Mouse (Mus musculus) adrenal gland, postnatal 36 days (tissue): ENCODE measurements around the gene Ptprz1. TPM values are rescaled to one million over a fixed set of nuclear protein-coding genes. Genes with fewer than 3 reads are reported as not detected.
"Not testable (repeated sequence)": the region's sequence is repeated elsewhere in the genome, so short reads cannot be mapped to it uniquely, and the experiment has no call there.

Experiments used
- DNase-seq, 2 experiments: peaks; one replicate each; pipeline ENCODE4 v3.0.0; 2021; ENCODE audit warnings: mixed read lengths in 1 of 2
- total RNA-seq, 2 experiments: library from RNA; stranded (reverse); gene quantifications; 2 replicates each; pipeline ENCODE4 v1.2.3; 2021

Ptprz1 gene
- total RNA-seq, 2 experiments from 2014 or later: 2.3 to 8.3 TPM

DNA sequence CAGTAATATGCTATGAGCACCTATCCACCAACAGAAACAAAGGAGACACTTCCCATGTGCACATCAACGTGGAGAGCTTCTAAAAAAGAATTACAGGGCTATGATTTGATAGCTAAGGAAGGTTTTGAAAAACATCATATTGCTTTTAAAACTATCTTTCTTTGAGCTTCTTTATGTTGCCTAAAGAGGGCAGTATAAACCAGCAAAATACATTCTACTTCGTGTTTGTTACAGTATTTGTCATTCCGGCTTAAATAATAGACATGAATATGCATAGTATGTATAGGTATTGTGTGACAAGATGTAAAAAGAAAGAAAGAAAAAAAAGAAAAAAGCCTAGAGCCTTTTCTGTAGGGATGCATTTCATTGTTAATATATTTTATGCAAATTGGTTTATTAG lies 127.8 kb downstream of the Ptprz1 start:
- DNase-seq: no peak

DNA sequence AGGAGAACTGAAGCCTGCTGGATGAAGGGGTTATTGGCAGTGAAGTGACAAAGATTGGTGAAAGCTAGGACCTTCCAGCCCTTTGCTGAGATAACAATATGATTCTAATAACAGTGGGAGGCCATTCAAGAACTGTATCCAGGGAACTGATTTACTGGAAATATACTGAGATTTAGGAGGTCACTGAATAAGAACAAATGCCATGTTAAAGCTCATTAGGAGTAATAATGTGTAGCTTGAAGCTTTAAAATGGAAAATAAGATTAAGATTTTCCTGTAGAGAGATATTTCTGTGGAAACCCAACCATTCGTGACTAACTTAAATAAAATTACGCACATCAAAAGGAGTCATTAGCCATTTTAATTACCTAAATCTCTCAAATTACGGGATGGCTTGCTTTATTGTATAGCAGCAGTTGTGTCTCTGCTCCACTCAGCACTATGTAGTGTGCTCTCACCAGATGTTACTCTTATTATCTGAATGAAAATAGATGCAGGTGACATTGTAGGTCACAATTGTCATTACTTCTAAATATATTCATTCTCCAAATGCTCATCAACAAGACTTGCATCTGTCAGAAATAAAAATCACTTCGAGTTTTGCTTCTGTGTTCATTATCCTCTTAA lies 139.8 kb downstream of the Ptprz1 start:
- DNase-seq: no peak

DNA sequence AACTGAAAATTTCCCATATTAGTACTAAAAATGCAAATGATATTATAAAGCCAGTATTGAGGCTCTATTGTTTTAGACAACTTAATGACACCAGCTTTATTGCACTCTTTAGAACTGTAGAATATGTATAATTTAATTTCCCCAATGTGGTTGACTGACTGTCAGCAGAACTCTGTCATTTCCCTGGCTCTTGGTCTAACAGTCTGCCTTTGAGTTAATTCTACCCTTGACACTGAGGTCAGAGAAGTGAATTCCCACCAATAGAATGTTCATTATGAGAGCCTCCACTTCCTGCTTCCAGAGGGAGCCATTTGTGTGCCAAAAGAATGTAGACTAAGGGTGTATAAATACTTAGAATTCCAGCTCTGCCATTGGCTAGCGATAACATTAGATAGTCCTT lies 152.9 kb downstream of the Ptprz1 start:
- no peak for DNase-seq

DNA sequence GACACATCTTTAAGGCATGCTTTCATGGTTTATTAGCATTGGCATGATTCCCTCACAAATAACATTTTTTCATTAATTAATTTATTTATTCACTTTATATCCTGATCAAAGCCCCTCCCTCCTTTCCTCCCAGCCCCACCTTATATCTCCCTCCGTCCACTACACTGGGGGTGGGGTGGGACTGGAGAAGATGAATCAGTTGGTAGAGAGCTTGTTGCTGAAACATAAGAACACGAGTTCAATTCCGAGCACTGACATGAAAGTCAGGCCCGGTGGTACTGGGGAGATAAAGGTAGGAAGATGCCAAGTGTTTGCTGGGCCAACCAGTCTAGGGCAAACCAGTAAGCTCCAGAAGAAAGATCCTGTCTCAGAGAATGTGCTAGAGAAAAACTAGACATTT lies 173.5 kb downstream of the Ptprz1 start:
- DNase-seq: no peak

DNA sequence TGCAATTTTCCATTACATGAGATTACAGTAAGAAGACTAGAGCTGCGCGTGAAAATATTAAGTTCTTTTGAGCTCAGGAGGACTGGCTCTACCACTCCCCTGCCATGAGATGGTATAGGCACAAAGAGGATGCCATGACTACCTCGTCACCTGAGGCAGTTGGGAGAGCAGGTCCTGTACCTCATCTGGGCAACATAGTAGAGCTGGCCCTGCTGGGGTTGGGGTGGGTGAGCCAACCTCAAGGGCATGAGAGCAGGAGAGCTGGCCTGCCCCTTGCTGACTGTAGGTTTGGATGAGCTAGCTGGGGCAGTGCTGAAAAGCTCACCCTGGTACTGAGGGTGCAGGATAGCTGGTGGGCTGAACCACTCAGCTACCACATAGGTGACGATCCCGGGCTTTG lies 180.4 kb downstream of the Ptprz1 start:
- no peak for DNase-seq

DNA sequence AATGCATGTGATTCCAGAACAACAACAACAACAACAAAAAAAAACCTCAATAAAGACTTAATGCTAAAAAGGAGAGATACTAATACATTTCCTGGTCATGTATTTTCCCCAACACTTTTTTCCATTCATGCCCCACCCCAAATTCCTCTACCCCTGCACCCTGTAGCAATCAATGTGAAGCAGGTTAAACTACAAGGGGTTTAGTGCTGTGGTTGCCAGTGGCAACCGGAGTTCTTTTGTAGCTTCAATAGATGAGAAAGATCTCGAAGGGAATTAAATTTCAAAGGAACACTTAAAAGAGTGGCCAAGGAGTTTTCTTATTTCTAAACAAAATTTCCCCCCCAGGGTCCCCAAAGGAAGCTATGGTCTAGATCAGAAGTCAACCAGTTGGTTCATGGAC lies 200.8 kb downstream of the Ptprz1 start:
- DNase-seq: no peak

DNA sequence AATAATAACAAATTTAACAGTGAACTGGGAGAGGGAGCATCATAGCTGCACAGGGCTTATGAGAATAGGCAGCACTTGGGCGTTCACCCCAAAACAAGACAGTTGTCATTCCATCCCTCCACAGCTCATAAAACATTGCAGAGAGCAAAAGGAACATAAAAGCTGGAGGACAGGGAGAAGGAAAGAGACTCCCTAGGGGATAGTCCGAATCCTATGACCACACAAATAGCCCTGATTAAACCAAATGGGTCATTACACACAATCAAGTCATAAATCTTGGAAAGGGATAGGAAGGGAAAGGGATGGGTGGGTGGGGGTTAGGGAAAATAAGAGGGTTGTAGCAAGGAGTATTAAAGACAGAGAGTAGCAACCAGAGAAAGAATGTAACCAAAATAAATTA lies 203.0 kb downstream of the Ptprz1 start:
- DNase-seq: no peak

DNA sequence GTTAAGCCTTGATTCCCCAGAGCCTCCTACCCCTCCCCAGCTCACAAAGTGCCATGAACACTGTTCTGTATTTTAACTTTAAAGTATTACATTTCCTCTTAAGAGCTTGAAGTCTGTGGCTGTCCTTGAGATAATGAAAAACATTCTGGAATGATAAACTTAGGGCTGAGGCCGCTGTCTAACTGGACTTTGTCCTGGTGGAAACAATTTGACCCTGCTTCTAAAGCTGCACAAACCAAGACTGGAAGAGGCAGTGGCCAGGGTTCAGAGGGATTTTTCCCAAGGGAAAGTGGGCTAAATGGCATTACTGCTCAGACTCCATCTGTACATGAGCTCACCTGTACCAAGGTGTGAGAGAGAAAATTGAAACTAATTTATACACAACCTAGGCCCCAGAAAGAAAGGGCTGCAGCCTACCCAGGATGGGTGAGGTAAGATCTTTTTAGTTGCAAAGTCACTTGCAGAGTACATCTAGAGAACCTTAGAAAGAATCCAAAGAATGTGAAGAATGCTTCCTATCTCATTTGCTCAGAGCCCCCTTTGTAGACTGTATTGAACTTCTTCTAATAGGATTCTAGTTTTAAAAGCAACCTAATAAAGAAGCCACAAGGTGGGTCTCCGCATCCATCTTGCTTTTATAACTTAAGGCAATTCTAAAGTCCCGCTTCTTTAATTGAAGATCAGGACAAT lies 204.8 kb downstream of the Ptprz1 start:
- DNase-seq: no peak

DNA sequence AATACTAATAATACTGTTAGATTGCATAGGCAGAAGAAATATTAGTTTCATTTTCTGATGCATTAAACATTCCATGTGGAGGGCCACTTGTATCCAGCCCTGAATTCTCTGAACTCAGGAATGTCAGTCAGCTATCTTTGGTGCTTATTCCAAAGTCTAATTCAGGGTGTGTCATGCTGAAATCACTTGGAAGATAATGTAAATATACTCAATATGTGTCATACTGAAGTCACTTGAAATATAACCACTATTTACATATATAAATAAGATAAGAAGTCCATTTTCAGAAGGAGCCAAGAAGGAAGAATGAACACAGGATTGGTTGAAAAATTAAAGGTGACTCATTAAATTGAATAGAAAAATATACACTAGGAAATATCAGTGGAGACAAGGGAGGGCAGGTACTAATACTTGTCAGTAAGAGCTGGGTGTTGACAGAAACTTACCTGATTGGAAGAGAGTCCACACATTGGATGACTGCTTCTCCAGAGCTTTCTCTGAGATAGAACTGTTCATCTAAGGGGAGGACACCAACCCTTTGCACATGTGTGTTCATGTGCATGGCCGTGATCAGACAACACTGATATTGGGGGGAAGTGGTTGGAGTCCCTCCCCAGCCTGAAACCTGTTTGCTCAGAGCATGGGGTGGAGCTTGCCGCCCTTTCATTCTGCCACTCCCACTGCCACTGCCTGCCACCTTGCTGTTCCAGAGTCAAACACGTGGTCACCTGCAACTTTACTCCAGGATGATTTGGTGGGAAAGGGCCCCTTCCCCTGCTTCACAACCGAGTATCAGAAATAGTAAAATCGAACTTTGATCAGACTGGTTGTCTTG lies 209.5 kb downstream of the Ptprz1 start:
- no peak for DNase-seq

DNA sequence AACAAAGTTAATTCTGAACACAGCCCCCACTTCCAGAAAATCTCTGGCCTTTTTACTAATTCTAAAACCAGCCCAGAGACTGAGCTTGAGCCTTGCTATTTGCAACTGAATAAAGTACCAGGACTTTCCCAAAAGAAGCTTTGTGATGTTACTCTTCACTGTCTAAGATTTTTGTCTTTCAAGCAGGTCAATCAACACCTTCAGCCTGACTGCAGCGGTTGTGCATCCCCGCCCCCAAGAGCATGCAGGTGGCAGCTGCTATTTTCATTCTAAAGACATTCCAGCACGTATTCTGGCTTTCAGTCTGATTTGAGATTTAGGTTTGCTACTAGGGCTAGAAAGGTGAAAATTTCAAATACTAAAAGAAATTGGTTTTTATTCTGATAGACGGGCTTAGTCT lies 214.0 kb downstream of the Ptprz1 start:
- DNase-seq: not testable (repeated sequence)

DNA sequence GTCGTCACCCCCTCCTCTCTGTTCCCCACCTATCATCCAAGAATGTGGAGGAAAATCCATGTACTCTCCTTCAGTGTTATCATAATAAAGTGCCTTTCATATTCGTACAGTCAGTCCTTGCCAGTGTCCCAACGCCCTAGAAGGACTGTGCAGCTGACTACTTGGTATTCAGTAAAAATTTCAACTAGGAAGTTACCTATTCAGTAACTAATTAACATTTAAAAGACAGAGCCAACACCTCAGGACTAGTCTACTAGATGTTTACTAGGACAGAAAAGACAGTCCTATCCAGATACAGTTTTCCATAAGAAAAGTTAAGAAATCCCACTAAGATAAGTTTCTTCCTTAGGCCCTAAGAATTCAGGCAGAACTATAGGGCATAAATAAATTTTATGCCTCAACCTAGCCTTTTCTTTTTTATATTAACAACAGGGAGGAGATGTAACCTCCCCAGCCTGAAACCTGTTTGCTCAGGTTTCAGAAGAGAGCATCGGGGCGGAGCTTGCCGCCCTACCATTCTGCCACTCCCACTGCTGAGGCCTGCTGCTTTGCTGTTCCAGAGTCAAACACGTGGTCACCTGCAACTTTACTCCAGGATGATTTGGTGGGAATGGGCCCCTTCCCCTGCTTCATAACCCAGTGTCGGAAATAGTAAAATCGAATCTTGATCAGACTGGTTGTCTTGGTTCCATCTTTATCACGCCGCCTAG lies 215.2 kb downstream of the Ptprz1 start:
- not testable (repeated sequence) for DNase-seq
